Mouse (Mus musculus): ENCODE results near the gene Dennd6a.

Gene Dennd6a

DNA sequence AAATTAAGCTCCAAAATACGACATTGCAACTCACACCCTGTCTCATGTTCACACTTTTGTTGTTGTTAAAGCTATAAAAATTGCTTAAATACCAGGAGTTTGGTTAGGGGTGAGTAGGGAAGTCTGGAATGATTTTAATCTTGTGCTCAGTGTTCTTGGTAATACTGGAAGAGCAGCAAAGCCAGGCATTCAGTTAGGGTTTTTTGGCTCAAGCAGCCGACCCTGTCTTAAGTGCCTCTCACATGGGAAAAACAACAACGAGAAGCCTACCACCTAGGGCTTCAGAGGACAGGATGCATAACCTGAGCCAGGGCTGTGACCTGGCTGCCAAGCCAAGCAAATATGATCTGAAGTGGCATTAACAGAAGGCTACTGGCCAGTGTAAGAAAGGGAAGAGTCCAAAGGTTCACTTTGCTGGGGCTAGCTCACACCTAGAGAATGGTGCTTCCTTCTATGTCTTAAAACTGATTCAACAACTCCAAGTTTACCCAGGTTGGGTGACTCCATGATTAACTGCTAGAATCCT, 2.7 kb downstream of the Dennd6a start:
- no peak for DNase-seq

DNA sequence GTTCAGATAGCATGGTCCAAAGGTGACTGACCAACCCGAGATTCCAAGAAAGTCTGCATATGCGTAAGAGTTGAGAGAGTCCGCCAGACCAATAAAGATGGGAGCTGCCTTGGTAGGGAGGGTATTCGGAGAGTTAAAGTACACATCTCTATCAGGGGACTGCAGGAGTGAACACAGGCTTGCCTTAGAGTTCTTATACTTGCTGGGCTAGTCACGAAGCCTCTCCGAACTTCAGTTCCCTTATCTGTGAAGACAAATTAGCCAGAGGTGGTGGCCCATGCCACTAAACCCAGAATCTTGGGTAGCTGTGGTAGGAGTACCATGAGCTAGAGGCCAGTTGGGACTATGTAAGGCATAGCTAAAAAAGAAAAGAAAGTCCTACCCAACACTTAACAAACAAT, 5.1 kb downstream of the Dennd6a start:
- peak in 1 of 2 experiments; percentile 5 for DNase-seq

DNA sequence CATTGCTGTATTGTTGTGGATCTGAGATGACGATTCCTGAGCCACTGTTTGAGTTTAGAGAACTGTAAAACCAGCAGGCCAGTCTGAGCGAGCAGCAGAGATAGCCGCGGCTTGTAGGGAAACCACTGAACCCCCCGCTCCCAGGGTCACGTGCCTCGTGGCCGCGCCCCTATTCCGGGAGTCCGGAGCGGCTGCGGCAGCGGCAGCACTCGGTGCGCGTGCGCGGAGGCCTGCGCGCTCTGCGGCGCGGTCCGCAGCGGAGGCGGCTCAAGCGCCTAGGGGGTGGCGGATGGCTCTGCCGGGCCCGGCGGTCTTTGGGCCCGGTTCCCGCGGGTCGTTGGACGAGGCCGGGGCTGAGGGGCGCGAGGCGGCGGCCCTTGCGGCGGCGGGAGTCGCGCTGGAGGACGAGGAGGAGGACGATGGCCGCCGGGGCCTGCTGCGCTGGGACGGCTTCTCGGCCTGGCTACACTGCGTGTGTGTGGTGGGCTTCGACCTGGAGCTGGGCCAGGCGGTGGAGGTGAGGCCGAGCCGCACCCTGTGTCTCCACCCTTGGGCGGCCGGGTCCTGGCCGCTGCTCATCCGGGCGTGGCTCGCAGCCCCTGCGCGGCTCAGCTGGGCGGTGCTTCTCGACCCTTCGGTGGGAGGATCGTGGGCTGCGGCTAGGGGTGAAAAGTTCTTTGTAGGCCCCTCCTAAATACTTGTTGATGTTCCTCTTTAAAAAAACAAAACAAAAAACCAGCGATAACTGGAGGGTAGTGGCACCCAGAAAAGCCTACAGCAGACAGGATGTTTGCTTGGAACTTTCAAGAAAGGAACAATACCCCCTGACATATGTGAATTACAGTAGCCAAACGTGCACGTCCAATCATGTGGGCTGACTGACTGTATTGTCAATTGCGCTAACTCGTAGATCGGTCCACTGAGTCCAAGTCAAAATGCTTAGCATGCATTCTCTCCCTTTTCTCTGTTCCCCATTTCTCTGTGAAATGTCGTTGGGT, 6.0 kb downstream of the Dennd6a start:
- peak; percentile 92 to 95 for DNase-seq

- no peak for DNase-seq
These were observed 10.0 kb downstream of the Dennd6a start for GRCm38 (mm10) chr14:26583645-26584044.

GRCm38 (mm10) chr14:26587116-26587515, 13.5 kb downstream of the Dennd6a start:
- no peak for DNase-seq

DNA sequence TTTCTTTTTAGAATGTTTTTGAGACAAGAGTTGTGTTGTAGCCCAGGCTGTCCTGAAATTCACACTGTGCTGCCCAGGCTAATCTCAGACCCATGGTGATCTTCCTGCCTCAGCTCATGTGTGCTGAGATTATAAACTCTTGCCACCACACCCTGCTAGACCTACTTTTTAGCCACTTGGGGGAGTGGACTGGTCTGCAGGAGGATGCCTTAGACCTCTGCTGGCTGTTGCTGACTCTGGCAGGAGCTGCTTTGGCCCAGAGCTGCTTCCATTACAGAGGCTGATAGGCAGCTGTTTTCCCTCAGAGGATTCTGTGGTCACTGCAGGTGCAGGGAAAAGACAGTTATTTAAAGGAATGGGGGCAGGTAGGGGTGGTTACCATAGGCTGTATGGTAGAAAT, 17.7 kb downstream of the Dennd6a start:
- no peak for DNase-seq

DNA sequence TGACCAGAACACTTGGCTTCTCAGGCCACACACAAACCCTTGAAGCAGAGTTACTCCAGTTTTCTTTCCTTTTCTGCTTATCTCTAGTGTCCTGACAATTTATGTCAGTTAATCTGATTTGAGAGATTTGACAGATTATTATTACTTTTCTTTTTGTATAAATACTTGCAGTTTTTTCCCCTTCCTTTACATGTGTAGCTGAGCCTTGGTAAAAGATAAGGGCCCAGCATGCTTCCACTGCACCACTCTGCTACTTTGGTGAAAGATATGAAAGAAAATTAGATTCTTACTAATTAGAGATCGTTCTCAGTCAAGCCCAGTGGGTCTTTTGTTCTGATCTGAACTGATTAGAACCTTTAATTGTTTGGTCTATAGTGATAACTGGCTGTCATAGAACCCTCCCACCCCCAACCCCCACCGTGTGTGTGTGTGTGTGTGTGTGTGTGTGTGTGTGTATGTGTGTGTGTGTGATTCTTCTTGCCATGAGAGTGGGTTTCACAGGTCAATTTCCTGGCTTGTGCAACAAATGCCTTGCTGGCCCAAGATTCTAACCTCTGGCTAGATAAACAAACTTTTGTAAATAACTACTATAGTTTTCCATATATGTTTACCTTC, 19.7 kb downstream of the Dennd6a start:
- DNase-seq: no peak

GRCm38 (mm10) chr14:26595167-26595566, 21.5 kb downstream of the Dennd6a start:
- no peak for DNase-seq

- no peak for DNase-seq
These were observed 22.2 kb downstream of the Dennd6a start for GRCm38 (mm10) chr14:26595695-26596365.

GRCm38 (mm10) chr14:26605354-26605753, 31.7 kb downstream of the Dennd6a start:
- DNase-seq: no peak

DNA sequence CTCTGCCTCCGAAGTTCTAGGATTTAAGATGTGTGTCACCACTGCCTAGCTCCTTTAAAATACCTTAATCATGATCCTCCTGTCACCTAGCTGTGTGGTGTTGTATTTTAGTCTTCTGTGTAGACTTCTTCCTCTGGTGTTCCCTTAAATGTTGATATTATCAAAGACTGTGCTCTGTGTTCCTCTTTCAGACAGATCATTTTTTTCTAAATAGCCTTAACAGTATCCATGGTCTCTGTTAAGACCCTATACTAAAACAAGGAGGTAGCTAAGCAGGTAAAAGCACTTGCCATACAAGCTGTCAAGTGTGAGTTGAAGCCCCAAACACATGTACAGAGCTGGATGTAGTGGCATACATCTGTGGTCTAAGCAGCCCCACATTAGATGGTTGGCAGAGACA, 36.0 kb downstream of the Dennd6a start:
- no peak for DNase-seq

GRCm38 (mm10) chr14:26610689-26611088, 37.0 kb downstream of the Dennd6a start:
- DNase-seq: no peak

DNA sequence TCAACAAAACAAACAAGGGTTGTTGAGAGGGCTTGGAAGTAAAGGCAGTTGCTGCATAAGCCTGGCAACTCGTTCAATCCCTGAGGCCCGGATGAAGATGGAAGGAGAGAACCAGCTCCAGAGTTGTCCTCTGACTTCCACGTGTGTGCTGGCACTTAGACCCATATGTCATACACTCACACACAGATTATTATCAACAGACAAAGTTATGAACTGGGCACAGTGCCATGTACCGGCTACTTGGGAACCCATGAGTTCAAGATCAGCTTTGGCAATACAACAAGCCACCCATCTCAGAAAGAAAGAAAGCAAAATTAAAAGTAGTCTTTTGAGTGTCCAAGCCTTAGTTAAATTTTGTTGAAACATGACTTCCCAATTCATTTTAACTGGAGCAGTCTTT, 51.6 kb downstream of the Dennd6a start:
- no peak for DNase-seq

DNA sequence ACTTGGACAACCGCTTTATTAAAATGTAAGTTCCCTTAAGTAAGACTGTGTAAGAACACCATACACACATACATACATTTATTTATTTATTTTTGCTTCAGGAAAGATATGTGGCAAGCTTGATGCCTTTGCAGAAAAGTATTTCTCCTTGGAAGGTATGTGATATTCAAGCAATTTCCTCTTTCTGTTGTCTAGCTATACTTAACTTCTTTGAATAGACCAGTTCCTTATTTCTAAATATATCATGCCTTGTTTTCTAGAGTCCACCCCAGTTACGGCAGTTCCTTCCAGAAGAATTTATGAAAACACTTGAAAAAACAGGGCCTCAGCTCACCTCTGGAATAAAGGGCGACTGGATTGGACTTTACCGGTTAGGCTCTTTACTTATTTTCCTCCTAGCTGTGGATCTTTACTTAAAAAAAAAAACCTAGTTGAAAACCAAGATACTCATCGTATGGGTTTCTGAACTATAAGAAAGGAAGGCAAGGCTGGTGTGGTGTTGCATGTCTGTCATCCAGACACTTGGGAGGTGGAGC, 53.0 kb downstream of the Dennd6a start:
- no peak for DNase-seq

DNA sequence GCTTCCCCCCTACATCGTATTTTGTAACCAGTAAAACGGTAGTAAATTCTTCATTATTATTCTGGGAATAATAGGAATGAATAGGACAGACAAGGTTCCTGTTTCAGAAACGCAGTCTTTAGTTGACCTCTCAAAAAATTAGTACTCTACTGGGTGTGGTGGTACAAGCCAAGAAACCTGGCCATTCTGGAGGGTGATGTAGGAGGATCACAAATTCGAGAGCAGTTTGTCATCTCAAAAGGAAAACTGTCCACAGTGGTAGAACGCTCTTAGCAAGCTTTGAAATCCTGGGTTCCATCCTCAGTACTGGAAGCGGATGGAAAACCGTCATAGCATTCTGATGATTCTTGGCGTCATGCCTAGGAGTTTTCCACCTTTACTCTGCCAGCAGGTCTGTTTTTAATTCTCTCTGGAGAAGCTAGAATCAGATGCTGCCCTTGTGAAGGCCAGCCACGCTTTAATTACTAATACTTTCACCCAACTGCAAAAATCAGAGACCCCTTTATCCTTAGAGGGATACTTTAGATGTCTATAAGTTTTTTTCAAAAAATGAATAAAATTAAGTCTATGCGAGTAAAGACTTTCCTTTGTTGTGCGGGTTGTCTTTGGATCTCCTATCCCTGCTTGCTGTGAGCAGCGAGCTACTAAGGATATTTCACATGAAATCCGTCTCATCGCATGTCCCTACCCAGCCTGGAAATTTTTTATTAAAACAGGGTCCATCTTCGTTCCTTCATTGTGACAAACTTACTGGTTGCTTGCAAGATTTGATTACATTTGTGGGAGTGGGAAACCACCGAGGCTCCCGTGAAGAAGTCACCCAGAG, 63.6 kb downstream of the Dennd6a start:
- DNase-seq: peak; percentile 60 to 80

- DNase-seq: peak; percentile 99
These were observed 64.4 kb downstream of the Dennd6a start, which contains the start of gene Arf4 for GRCm38 (mm10) chr14:26637851-26638707. Gene Arf4 (plus strand): TSS chr14:26638074.

- peak; percentile 57 to 61 for DNase-seq
These were observed 65.0 kb downstream of the Dennd6a start for GRCm38 (mm10) chr14:26638708-26639084.

DNA sequence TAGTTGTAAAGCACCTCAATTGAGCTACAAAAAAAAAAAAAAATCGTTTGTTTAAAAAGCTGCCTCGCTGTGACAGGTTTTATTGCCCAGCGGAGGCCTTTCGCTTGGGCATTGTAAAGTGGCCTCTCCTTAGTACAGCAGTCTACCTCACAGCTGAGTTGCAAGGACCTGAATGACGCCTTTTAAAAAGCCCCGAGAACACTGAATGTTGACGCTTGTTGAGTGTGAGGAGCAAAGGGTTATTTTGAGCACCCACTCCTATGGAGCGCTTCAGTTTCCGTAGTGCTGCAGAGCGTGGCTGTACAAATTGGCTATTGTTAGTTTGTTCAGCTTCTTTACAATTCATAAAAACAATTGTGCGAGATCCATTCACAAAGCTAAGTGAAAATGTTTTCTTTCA, 65.6 kb downstream of the Dennd6a start:
- DNase-seq: peak in 1 of 2 experiments; percentile 5

DNA sequence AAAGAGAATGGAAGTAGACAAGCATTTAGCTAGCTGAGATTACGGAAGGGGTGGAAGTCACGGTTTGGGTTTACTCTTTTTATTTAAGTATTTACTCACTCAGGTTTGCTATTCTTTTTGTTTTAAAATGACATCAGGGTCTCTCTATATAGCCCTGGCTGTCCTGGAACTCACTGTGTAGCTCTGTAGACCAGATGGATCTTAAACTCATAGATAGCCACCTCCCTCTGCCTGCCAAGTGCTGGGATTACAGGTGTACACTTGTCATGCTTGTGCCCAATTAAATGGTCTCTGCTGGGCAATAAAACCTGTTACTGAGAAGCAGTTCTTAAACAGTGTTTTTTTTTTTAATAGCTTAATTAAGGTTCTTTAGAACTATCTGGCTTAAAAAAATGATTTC, 66.3 kb downstream of the Dennd6a start:
- DNase-seq: peak; percentile 55 to 59

DNA sequence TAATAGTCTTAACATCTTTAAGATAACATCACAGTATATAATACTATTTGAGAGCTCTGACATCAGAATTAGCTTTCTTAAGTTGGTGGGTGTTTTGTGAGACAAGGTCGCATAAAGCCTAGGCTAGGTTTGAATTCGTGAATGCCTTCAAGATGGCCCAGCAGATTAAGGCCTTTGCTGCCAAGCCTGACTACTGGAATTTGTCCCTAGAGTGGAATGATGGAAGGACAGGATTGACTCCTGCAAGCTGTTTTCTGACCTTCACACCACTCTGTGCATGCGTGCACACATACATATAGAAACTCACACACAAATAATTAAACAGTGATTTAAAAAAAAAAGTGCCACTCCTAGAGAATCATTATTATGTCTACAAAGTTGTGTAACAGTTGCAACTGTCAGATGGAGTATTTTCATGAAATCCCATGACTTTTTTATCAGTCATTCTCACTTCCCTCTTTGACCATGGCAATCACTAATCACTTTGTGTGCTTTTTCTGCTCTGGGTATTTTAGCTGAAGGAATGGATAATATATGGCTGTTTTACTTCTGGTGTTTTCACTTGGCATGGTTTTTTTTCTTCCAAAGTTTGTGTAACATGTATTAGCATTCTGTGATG, 69.5 kb downstream of the Dennd6a start:
- DNase-seq: no peak
